Mouse (Mus musculus): ENCODE data around the gene Cacnb4. TPM values are rescaled to one million over a fixed set of nuclear protein-coding genes. Genes with fewer than 3 reads are reported as not detected.

Cacnb4 gene
- polyA plus RNA-seq, 1 experiment, result 0.45 TPM

DNA sequence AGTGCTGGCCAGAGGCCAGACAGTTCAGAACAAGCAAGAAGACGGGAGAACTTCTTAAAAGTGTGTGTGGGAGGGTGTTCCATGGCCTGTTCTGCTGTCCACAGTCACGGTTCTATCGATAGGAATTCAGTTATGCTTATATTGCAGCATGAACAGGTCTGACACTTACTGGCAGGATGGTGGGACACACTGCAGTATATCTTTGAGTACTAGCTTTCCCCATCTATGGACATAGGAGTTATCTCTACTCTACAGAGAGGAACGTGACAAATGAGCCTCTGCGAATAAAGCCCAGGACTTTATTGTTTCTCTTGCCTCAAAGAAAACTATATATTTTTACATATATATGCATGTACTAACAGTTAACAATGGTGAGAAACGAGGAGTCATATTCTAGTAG, 209.0 kb downstream of the Cacnb4 start:
- 75% methylated on average over 6 of the region's 6 CpGs for WGBS
- TF ChIP-seq CTCF (IDR thresholded peaks at IDR 0.05; ENCODE audit: control insufficient read depth, insufficient read depth, low read length), result no peak
- TF ChIP-seq POLR2A (IDR thresholded peaks at IDR 0.05; ENCODE audit: borderline replicate concordance, control insufficient read depth, low read depth, low read length), result no peak

DNA sequence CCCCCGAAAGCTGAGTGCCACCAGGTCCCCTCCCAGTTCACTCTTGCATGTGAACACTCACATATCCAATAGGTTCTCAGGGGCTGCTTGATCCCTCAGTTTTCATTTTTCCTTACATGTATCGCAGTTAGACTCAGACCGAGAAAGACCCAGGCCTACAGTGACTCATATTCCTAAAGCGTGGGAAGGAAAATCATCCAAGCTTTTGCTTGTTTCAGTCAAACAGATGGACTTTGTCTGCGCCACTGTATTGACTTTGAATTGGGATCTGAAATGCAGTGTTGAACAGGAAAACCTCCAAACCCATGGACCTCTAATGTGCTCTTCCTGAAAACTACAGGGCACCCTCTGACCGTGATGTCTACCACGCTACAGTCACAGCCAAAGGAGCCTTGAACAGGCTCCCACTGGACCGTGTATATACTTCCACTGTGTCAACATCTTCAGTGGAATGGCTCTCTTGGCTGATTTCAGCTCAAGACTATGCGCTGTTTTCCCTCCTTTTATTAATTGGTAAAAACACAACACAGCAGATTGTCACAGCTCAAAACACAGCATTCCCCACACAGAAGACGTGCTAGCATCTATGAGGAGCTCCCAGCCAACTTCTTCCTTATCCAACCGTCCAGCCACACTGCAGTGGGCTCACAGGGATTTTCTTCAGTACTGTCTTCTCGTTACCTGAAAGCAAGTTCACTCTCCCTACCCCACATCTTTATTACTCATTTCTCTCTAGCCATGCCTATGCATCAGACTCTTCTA, 215.2 kb downstream of the Cacnb4 start:
- H3K4me3 ChIP-seq (replicated peaks; ENCODE audit: control insufficient read depth, low read depth, low read length), result no peak overlapping the region
- WGBS, result 84% methylated on average over 12 of the region's 12 CpGs
- no peak for TF ChIP-seq POLR2A (IDR thresholded peaks at IDR 0.05; ENCODE audit: borderline replicate concordance, control insufficient read depth, low read depth, low read length)
- no peak for TF ChIP-seq CTCF (IDR thresholded peaks at IDR 0.05; ENCODE audit: control insufficient read depth, insufficient read depth, low read length)
- no peaks in the 10 kb centered on the region for H3K4me1 ChIP-seq (ENCODE audit: control insufficient read depth, insufficient read depth, low read length)
- no peak overlapping the region for H3K27ac ChIP-seq (ENCODE audit: control insufficient read depth, insufficient read depth, low read depth, low read length, poor library complexity)

More for the DNA sequence above, 209.0 kb downstream of the Cacnb4 start:
- H3K4me1 ChIP-seq (ENCODE audit: control insufficient read depth, insufficient read depth, low read length), result no peaks in the 10 kb centered on the region
- no peak overlapping the region for H3K4me3 ChIP-seq (replicated peaks; ENCODE audit: control insufficient read depth, low read depth, low read length)
- H3K27ac ChIP-seq (ENCODE audit: control insufficient read depth, insufficient read depth, low read depth, low read length, poor library complexity), result no peak overlapping the region

DNA sequence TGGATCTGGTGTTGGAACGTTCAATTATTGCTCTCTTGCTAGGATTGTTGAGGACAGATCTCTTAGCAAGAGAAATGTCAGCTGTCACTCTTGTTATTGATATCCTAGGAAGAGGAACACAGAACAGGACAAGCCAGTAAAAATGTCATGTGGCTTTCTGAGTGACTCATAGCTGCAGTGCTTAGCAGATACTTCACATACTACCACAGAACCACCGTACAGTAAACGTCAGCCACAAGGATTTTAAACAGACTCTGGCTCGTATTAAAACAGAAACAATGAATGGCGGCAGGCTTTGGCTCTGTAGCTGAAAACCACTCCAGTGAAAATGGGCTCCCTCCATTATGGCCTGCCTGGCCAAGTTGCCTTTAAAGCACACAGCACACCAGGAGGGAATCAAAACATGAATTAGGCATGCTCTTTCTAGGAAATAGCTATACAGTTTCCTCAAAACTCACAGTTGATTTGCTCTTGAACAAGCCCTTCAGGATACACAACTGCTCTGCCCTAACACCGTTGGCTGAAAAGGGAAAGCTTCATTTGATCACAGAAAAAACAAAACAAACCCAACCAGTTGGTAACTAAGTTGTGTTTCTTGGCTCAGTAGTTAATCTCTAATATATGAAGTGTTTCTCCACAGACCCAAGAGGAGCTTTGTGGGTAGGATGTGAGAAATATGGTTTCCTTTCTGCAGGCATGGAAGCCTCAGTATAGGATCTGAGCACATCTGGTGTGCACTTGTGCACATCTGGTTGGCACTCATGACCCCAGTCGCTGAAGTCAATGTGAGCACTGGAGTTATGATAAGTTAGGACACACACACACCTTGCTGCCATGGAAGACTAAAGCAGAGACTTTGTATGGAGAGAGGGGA, 220.8 kb downstream of the Cacnb4 start:
- 73% methylated on average over 7 of the region's 7 CpGs for WGBS
- Histone ChIP-seq H3K27ac (ENCODE audit: control insufficient read depth, insufficient read depth, low read depth, low read length, poor library complexity) (no peak overlapping the region), H3K4me1 (ENCODE audit: control insufficient read depth, insufficient read depth, low read length) (no peaks in the 10 kb centered on the region), H3K4me3 (replicated peaks; ENCODE audit: control insufficient read depth, low read depth, low read length) (no peak overlapping the region)
- no peak for TF ChIP-seq CTCF (IDR thresholded peaks at IDR 0.05; ENCODE audit: control insufficient read depth, insufficient read depth, low read length)
- TF ChIP-seq POLR2A (IDR thresholded peaks at IDR 0.05; ENCODE audit: borderline replicate concordance, control insufficient read depth, low read depth, low read length), result no peak

DNA sequence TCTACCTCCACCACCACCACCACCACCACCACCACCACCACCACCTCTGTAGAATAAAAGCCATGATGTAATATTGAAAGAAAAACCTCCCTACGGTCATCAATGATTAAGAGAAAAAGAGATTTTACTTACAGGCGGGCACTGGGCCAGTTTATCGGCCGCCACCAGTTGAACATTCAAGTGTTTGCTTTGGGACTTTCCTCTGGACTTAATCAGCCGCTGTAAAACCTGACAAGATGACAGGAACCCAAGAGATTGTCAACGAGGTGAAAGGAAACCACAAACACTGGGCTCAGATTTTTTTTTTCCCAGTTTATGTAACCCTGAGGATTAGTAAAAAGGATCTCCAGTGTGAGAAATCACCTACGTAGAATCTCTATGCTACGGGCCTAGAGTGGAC, 226.8 kb downstream of the Cacnb4 start:
- H3K4me3 ChIP-seq (replicated peaks; ENCODE audit: control insufficient read depth, low read depth, low read length), result no peak overlapping the region
- TF ChIP-seq CTCF (IDR thresholded peaks at IDR 0.05; ENCODE audit: control insufficient read depth, insufficient read depth, low read length) (no peak), POLR2A (IDR thresholded peaks at IDR 0.05; ENCODE audit: borderline replicate concordance, control insufficient read depth, low read depth, low read length) (no peak)
- WGBS, result 18% methylated on average over 8 of the region's 8 CpGs
- no peaks in the 10 kb centered on the region for H3K4me1 ChIP-seq (ENCODE audit: control insufficient read depth, insufficient read depth, low read length)
- H3K27ac ChIP-seq (ENCODE audit: control insufficient read depth, insufficient read depth, low read depth, low read length, poor library complexity), result no peak overlapping the region

DNA sequence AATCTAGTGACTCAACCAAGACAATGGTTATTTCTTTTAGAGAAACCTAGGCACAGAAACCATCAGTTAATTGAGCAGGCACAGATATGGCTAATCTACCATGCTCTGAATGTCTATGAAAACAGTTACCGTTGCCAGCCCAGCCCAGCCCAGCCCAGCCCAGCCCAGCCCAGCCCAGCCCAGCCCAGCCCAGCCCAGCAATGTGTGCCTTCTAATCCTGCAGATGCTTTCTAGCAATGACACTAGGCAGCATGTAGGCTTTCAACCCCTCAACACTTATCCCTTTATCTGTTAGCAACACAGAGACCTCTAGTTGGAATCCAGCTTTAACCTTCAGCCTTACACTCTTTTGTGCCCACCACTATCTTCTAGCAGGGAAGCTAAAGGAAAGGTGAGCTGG, 227.7 kb downstream of the Cacnb4 start:
- no peak overlapping the region for H3K4me3 ChIP-seq (replicated peaks; ENCODE audit: control insufficient read depth, low read depth, low read length)
- 50% methylated on average over 1 of the region's 1 CpGs for WGBS
- H3K4me1 ChIP-seq (ENCODE audit: control insufficient read depth, insufficient read depth, low read length), result no peaks in the 10 kb centered on the region
- no peak overlapping the region for H3K27ac ChIP-seq (ENCODE audit: control insufficient read depth, insufficient read depth, low read depth, low read length, poor library complexity)
- TF ChIP-seq CTCF (IDR thresholded peaks at IDR 0.05; ENCODE audit: control insufficient read depth, insufficient read depth, low read length) (no peak), POLR2A (IDR thresholded peaks at IDR 0.05; ENCODE audit: borderline replicate concordance, control insufficient read depth, low read depth, low read length) (no peak)

DNA sequence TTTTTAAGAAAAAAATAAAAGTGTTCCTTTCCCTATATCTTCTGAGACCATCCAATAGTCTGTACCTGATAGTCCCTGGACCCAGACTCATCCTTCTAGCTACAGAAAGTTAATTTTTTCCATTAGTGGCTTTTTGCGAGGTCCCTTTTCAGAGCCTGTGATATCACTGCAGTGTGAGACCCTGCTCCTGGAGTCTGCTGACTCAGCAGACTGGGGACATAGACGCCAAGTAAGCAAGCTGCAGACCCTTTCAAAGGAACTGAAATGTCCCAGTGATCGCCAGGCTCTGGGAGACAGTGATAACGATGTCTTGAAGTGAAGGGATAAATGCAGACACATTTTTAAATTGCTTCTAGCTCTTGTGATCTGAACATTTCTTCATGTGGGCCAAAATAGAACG, 230.0 kb downstream of the Cacnb4 start:
- Histone ChIP-seq H3K27ac (ENCODE audit: control insufficient read depth, insufficient read depth, low read depth, low read length, poor library complexity) (no peak overlapping the region), H3K4me3 (replicated peaks; ENCODE audit: control insufficient read depth, low read depth, low read length) (no peak overlapping the region), H3K4me1 (ENCODE audit: control insufficient read depth, insufficient read depth, low read length) (no peaks in the 10 kb centered on the region)
- no peak for TF ChIP-seq POLR2A (IDR thresholded peaks at IDR 0.05; ENCODE audit: borderline replicate concordance, control insufficient read depth, low read depth, low read length)
- no peak for TF ChIP-seq CTCF (IDR thresholded peaks at IDR 0.05; ENCODE audit: control insufficient read depth, insufficient read depth, low read length)
- 77% methylated on average over 5 of the region's 5 CpGs for WGBS

DNA sequence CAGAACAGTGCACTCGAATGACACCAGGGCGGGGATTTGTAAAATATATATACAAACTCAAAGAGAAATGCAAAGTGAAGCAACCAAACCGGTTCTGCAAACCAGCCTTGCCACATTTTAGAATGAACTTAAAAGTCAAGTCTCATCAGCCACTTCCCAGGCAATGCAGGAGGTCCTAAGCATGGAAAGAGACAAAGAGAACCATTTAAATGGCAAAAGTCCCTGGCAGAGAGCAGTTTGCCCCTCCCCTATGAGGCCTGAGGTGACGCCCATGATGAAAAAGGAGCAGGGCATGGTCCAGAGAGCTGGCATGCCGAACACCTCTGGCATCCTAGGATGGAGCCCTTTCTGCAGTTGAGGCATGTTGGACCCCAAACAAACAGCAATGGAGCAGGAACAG, 234.5 kb downstream of the Cacnb4 start:
- no peak overlapping the region for H3K27ac ChIP-seq (ENCODE audit: control insufficient read depth, insufficient read depth, low read depth, low read length, poor library complexity)
- no peak overlapping the region for H3K4me3 ChIP-seq (replicated peaks; ENCODE audit: control insufficient read depth, low read depth, low read length)
- H3K4me1 ChIP-seq (ENCODE audit: control insufficient read depth, insufficient read depth, low read length), result no peaks in the 10 kb centered on the region; the same call in 1 of the 2 replicates
- WGBS, result 77% methylated on average over 5 of the region's 5 CpGs
- TF ChIP-seq POLR2A (IDR thresholded peaks at IDR 0.05; ENCODE audit: borderline replicate concordance, control insufficient read depth, low read depth, low read length) (no peak), CTCF (IDR thresholded peaks at IDR 0.05; ENCODE audit: control insufficient read depth, insufficient read depth, low read length) (no peak)

DNA sequence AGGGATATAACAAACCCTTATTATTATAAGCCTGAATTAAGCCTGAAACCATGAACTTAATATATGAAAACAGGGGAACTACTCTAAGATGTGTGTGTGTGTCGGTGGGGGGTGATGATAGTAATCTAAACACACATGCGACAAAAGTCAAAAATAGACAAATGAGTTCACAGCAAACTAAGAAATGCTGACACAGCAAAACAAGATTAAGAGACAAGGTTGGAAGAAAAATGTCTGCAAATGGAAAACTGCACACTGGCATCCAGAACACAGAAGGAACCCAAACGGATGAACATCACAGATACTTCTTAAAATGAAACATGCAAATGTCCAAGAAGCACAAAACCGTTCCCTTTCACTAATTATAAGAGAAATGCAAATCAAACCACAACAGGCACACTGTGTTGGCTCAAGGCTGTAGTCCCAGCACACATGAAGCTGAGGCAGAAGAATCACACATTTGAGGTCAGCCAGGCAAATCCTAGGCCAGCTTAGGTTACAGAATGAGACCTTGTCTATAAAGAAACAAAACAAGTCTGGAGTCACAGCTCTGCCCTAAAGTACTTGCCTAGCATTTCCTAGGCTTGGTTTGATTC, 236.1 kb downstream of the Cacnb4 start:
- no peak overlapping the region for H3K4me3 ChIP-seq (replicated peaks; ENCODE audit: control insufficient read depth, low read depth, low read length)
- no peak overlapping the region for H3K27ac ChIP-seq (ENCODE audit: control insufficient read depth, insufficient read depth, low read depth, low read length, poor library complexity)
- no peak for TF ChIP-seq POLR2A (IDR thresholded peaks at IDR 0.05; ENCODE audit: borderline replicate concordance, control insufficient read depth, low read depth, low read length)
- no peak for TF ChIP-seq CTCF (IDR thresholded peaks at IDR 0.05; ENCODE audit: control insufficient read depth, insufficient read depth, low read length)
- H3K4me1 ChIP-seq (ENCODE audit: control insufficient read depth, insufficient read depth, low read length), result no peaks in the 10 kb centered on the region; the same call in 1 of the 2 replicates
- WGBS, result 75% methylated on average over 4 of the region's 4 CpGs
